Mouse (Mus musculus) urinary bladder, postnatal 25 days (tissue): ENCODE results near the gene AL607142.1.

Experiments
- DNase-seq: peaks from one replicate; pipeline ENCODE4 v3.0.0; 2022; ENCODE audit warnings: low spot score

The AL607142.1 gene

DNA sequence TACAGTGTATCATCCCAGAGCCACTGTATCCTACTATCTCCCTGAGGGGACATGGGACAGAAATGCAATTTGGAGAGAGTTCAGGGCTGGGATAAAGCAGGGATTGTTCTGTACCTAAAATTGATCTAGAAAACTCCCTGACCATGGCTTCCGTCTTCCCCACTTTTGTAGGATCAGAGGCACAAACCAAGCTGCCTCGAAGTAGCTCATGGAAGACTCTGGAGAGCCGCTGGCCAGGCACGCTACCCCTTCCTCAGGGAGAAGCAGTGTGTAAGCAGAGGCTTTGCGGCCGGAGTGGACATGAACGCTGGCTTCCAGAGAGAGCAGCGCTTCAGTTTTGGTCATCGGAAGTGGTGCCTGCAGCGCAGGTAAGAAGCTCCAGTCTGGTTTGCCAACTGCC is at the start of gene AL607142.1:
AL607142.1 (plus strand) TSS at position 301 of the 400 bp plus-strand sequence.
- no peak for DNase-seq

GRCm38 (mm10) chr4:120018426-120018825 is 46.4 kb upstream of the AL607142.1 start:
- no peak for DNase-seq

DNA sequence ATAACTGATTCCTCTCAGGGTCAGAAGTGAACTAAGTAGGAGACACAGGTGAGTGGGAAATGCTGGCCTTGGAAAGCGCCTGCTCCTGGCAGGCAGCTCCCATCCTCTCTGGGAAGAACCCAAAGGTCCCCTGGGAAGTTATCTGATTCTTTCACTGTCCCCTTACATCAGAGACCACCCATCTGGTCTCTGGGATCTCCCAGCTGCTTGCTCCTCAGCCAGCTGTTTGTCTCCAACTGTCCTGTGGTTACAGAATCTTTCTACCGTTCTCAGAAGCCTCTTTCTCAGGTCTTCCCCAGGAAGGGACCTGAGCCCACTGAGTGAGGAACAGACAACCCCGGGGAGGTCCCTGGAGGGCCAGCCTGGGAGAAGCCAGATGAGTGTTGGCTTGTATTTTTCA is 42.4 kb upstream of the AL607142.1 start:
- DNase-seq = no peak

- DNase-seq = no peak
Measured at GRCm38 (mm10) chr4:120023221-120023840, 41.5 kb upstream of the AL607142.1 start.

GRCm38 (mm10) chr4:120024071-120024470 is 40.7 kb upstream of the AL607142.1 start:
- no peak for DNase-seq

GRCm38 (mm10) chr4:120027671-120028070 is 37.1 kb upstream of the AL607142.1 start:
- DNase-seq = no peak

GRCm38 (mm10) chr4:120029937-120030336 is 34.9 kb upstream of the AL607142.1 start:
- DNase-seq = no peak

DNA sequence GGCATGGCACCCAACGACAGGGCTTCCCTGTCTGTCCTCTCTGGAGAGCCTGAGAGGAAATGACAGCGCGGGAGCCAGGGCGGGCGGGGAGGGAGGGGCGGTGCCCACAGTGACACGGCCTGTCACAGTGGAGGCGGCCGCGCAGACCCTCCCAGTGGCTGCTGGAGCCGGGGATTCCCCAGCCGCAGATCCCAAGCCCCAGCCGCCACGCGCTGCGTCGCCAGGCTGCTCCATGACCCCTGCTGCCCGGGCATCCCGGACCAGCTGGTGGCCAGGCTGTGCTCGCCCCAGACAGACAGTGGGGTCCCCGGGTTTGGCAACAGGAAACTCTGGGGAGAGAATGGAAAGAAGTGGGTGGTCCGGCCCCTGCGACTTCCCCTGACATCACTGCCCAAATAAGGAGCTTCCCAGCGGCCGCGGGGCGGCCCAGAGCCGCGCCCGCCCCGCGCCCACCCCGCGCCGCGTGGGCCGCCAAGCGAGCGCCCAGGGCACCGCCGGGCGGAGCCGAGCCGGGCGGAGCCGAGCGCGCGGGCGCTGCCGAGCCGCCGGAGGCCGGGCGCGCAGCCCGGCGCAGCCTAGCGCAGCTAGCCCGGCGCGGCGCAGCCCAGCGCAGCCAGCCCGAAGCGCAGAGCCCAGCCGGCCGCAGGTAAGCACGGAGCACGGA is 32.3 kb upstream of the AL607142.1 start:
- peak; percentile 45 for DNase-seq

DNA sequence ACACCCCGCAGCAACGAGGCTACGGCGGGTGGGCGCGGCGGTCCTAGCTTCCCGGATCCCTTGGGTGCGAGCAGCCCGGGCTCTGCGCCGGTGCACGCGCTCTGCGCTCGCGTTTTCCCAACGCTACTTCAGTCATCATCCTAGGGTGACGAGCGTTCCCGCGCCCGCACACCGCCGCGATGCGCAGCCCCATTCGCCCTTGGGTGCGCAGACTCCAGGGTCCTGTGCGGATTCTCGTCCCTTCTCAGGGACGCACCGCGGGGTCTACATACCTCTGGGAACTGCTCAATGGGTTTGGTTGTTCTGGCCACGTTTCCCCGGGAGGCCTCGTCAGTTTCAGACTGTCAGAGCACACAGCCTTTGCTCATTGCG is 31.8 kb upstream of the AL607142.1 start:
- peak; percentile 22 for DNase-seq

GRCm38 (mm10) chr4:120036294-120036693 is 28.5 kb upstream of the AL607142.1 start:
- no peak for DNase-seq

GRCm38 (mm10) chr4:120037007-120037406 is 27.8 kb upstream of the AL607142.1 start:
- DNase-seq = no peak

- DNase-seq = no peak
Measured at GRCm38 (mm10) chr4:120041520-120041919, 23.3 kb upstream of the AL607142.1 start.

GRCm38 (mm10) chr4:120042480-120042879 is 22.3 kb upstream of the AL607142.1 start:
- DNase-seq = no peak

- DNase-seq = no peak
Measured at GRCm38 (mm10) chr4:120044612-120045011, 20.2 kb upstream of the AL607142.1 start.

DNA sequence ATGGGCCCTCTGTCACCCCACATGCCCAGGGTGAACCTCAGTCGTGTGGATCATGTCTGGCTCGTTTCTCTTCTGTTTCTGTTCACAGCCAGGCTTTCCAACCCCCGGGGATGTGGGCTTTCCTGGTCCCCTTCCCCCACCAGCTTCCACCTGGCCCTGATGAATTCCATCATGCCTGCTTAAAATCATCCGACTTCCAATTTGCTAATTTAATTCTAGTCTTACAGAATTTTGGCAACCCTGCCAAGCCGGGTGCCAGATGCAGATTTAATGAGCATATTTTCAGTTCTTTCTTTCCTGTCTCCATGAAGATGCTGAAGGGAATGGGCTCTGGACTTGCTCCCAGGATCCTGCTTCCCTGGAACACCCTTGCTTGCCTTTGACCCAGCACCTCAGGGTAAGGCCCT is 19.7 kb upstream of the AL607142.1 start:
- no peak for DNase-seq

GRCm38 (mm10) chr4:120045871-120046270 is 18.9 kb upstream of the AL607142.1 start:
- DNase-seq = no peak

DNA sequence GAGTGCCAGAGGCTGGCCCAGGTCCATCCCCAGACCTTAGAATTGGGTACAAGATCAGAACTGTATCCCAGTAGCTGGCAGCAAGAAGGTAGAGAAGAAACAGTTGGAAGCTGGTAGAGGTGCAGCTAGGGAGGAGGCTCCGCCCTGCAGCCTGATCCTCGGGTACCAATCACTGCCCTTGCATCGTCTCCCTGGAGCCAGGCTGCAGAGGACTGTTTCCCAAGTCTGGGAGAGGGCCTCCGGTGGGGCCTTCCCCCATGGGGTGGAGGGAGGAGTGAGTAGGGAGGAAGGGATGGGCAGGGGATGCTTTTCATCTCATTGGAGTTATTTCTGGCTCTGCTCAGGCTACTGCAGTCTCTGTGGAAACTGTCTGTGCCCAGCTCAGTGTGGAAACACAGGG is 17.7 kb upstream of the AL607142.1 start:
- DNase-seq = no peak

DNA sequence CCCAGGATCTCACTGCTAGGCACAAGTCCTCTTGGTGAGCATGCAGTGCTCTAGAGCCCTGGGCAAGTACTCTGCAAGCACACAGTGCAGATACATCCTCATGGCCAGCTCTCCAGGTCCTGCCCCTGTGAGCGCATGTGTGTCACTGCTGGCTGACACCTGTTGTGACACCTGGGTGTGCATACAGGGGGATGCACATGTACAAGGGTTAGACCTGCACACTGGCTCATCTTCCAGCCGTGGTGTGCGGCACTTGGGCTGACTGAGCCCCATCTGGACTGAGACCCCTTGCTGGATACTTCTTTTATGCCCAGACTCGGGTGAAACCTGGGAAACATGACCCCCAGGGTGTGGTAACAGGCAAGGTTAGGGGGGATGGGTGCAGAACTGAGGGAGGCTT is 16.5 kb upstream of the AL607142.1 start:
- no peak for DNase-seq

GRCm38 (mm10) chr4:120049857-120050256 is 14.9 kb upstream of the AL607142.1 start:
- DNase-seq = no peak

GRCm38 (mm10) chr4:120052481-120052880 is 12.3 kb upstream of the AL607142.1 start:
- DNase-seq = no peak

DNA sequence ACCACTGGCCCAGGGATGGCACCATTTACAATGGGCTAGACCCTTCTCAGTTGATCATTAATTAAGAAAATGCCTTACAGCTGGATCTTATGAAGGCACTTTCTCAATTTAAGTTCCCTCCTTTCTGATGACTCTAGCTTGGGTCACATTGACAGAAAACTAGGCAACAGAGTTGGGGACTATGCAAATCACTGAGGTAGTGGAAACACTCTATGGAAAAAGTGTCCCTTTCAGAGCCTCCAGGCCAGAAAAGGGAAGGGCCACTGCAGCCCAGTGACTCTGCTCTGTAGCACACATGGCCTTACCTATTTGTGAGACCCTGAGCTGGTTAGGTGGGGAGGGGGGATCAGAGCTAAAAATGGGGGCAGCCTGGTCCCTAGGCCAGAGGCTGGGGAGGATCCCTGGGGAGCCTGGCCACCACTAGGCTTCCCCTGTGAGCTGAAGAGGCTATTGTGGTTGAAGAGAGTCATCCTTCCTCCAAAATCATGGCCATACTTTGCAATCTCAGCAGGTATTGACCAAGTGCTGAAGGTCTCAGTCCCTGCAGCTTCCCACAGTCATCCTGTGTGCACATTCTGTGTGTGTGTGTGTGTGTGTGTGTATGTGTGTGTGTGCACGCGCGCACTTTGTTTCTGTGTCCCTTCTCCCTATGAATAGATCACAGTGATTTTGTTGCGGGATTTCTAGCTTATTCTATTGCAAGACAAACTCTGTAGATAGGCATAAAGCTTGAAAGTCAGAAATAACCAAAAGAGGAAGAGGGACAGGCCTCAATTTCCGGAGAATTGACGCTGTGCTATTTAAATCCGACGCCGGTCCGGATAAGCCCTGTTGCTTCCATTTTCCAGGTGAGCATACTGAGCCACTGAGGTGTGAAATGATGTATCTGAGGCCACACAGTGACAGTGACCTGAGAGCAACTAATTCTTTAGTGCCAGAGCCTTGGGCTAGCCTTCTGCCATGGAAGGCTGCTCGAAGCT is 11.5 kb upstream of the AL607142.1 start:
- DNase-seq = no peak

DNA sequence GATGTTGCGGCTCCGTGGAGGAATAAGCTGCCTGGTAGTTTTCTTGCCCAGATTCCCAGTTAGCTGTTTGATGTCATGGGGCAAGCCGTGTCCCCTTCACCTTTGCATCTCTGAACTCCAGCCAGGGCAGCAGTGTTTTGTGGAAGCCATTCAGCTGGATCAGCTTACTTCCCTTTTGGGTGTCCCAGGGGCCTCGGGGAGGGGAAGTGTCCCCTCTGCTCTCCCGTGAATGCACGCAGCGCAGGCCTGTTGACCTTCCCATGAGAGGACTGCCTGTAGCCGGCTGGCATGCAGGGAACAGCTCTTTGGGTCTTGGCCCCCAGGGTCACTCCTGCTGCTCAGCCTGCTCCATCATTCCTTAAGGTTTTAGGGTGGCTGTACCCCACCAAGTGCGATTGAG is 10.7 kb upstream of the AL607142.1 start:
- no peak for DNase-seq

GRCm38 (mm10) chr4:120056451-120056850 is 8.3 kb upstream of the AL607142.1 start:
- DNase-seq = no peak
